Mouse (Mus musculus): ENCODE data around the gene Hnf4a.

Hnf4a gene

DNA sequence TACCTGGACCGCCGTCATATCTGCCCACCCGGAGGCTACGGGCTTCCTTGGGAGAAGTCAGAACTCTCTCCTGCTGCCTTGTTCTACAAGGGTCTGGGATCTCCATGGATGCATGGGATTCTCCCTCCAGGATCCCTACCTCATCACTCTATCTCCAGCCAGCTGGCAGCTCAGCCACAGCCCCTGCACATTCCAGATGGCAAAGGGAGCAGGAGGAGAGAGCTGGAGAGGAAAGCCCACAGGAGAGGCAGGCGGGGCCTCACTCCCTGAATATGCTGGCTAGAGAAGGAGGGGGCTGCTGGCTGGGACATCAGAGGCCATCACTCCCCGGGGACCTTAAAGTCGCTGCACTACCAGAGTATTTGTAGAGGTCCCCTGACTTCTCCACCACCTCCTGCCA, 15.3 kb upstream of the Hnf4a start:
- DNase-seq, result no peak

DNA sequence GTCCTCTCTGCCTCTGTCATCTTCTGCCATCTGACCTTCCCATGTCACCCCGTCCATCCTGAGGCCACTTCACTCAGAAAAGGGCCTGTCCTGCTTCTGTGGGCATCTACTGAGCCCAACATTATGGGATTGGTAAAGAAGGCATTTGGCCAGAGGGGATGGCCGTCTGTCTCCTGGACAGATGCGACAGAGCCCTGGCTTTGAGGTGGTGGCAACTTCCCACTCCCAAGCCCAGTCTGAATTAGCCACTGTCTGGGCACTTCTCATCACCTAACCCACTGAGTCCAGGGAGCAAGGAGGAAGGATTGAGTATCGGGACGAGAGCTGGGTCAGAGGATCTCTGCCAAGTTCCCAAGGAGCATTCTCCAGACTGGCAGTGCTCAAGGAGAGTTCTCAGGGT, 14.6 kb upstream of the Hnf4a start, which contains the start of gene R3hdml:
R3hdml (plus strand) TSS at position 301 of the 400 bp plus-strand sequence.
- DNase-seq, result no peak

- DNase-seq, result no peak
These were observed 13.6 kb upstream of the Hnf4a start for GRCm38 (mm10) chr2:163493031-163493430.

- DNase-seq, result no peak
These were observed 12.6 kb upstream of the Hnf4a start for GRCm38 (mm10) chr2:163493976-163494375.

DNA sequence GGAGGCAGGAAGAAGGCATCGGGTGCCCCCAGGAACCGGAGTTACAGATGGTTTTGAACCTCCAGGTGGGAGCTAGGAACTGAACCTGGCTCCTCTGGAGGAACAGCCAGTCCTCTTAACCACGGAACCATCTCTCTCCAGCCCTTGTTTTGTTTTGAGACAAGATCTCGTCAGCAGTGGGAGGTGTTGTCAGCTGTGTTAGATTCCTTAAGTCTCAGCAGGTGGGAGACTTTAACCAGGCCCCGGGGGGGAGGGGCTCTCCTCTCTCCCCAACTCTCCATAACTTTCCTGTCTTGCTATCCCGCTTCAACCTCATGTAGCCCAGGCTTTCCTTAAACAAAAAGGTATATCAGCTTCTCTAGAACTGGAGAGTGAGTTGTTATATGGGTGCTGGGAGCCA, 12.2 kb upstream of the Hnf4a start:
- DNase-seq, result no peak

- DNase-seq, result no peak
These were observed 4.4 kb upstream of the Hnf4a start for GRCm38 (mm10) chr2:163502219-163502618.

- DNase-seq, result no peak
These were observed 3.4 kb upstream of the Hnf4a start for GRCm38 (mm10) chr2:163503191-163503590.

- no peak for DNase-seq
These were observed 19.2 kb downstream of the Hnf4a start for GRCm38 (mm10) chr2:163525761-163526243.

- DNase-seq, result no peak
These were observed 20.9 kb downstream of the Hnf4a start for GRCm38 (mm10) chr2:163527497-163527896.

- DNase-seq, result no peak
These were observed 23.8 kb downstream of the Hnf4a start for GRCm38 (mm10) chr2:163530418-163530817.

DNA sequence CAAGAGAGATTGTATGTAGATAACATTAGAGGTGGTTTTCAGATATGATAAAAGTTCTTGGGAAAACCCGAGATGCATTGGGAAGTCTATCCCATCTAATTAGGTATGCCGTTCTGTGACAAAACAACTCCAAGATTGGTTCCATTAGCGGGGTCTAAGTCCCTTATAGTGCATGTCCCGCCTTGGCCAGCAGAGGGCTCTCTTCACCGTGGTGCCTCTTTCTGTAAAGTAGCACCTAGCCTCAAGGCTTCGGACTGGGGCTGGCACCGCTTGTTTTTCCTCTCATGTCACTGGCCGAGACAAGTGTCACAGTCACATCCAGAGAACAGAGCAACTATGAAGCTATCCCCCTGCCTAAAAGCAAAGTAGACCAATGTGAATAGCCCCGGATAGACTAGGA, 25.3 kb downstream of the Hnf4a start:
- DNase-seq, result peak; percentile 63

DNA sequence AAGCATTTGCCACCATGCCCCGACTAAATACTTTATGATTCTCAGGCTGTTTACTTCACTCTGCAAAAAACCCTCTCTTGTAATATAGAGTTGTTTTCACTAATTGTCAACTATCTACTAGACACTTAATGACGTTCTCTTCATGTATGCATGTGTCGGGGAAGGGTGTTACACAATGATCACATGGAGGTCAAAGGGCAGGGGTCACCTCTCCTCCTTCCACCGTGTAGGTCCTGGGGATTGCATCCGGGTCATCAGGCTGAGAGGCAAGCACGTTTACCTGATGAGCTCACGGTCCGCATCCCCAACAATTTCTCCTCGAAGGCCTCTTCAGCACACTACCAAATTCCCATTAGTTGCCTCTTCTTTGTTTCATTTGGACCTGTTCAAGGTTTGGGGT, 26.6 kb downstream of the Hnf4a start:
- DNase-seq, result no peak

- peak; percentile 87 for DNase-seq
These were observed 28.4 kb downstream of the Hnf4a start for GRCm38 (mm10) chr2:163534958-163535524.

DNA sequence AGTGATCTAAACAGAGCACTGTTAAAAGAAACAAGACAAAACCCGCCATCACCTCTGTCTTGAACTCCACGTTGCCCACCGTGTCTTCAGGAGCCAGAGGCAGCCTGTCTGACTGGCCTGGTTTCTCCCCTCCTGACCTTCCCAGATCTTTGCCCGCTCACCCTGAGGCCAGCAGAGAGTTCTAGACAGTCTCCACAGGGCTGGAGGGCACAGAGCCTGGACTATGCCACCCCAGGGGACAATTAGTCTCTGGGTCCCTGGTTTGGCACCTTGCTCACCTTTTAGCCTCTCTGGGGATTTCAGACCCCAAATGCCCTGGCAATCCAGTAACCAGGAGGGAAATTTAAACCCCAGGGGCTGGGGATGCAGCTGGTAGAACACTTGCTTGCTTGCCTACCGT, 30.8 kb downstream of the Hnf4a start:
- no peak for DNase-seq

GRCm38 (mm10) chr2:163538410-163538809, 31.8 kb downstream of the Hnf4a start:
- peak; percentile 12 for DNase-seq

DNA sequence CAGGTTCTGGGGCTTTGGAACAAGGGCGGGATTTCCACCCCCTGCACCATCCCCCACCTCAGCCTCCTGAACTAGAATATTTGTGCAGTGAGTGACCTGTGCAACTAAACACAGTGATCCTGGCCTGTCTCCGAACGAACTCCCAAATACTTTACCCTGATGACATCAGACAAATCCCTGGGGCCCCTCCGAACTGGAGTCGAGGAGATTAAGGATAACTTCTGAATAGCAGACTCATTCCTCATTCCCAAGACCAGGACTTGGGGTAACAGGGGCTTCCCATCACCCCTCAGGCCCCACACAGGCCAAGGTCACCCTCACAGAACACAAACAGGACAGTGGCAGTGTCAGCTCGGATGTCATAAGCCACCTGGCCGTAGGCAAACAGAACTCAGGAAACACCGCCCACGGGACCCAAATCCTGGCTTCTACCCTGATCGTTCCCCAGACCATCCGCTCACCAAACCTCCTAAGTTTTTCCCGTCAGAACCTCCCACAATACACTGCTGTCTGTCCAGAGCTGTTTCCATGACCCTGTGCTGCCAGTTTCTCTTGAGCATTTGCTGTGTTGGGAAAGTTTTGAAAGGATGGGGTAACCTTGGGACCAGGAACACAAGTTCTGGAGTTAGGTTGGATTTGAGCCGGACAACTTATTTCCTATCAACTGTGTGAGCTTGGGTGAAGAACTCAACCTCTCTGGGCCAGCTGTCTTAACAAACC, 32.9 kb downstream of the Hnf4a start:
- no peak for DNase-seq

DNA sequence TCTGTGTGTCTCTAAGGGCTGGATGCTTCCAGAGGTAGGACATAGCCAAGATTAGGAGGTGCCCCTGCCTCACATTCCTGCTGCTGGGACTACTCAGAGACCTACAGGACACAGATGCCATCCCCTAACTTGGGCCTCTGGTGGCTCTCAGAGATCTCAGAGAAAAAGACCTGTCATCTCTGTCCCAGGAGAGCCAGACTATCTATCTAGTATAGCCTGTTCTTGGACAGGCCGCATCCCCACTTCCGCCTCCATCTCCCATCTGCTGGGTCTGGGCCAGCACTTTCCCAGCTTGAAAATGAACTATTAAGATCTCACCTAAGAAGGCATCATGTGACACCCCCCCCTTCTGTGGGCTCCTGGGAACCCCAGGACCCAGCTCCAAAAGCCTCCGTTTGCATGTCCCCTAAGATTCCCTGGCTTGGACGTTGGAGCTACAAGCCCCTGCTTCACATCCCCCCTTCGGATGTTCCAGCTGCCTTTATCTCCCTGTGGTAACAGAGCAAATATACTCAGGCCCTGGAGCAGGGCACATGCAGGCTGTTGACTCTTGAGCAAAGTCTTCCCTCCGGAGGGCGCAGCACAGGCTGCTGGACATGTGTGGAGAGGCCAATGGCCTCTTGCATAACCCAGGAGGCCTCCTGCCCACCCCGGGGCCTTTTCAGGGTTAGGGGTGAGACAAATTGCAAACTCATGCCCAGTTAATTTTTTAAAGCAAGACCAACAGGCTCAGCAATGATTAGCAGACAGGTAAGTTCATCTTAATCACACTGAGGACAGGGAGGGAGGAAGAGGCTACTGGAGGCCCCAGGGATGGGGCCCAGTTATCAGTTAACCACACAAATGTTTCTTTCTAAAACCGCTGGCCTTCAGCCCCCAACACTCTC, 33.9 kb downstream of the Hnf4a start:
- no peak for DNase-seq

GRCm38 (mm10) chr2:163541568-163542182, 35.1 kb downstream of the Hnf4a start:
- no peak for DNase-seq

DNA sequence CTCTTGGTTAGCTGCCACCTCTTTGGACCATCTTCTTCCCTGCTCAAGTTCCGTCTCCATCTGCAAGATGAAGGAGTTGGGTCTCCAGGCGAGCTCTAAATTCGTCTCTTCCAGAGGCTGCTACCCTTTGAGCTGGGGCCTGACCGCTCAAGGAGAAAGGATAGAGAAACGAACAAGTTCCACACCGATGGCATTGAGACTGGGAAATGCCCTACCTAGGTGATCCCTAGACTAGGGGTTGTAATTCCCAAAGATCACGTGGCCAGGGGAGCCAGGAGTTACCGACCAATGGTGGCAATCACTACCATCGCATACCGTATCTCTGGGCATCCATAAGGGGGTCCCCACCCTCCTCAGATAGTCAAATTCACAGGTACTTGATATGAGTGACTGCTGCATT, 36.1 kb downstream of the Hnf4a start:
- no peak for DNase-seq

GRCm38 (mm10) chr2:163546623-163547318, 40.2 kb downstream of the Hnf4a start:
- DNase-seq, result no peak

DNA sequence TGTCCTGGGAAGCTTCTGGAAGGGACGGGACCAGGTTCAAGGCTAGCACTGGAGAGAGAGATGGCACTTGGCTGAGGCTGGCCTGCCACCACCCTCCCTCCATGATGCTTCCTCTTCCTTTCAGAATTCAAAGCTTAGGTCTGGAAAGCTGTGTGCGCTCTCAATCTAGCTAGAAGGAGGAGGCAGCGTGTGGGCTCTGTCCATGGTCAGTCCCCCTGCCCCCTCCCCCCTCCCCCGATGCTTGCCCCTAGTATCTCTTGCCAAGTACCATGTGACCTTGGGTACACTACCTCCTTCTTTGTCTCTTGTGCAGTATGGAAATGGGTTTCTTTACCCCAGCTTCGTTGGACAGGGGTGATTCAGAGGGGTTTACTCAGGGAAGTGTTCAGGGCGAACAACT, 42.2 kb downstream of the Hnf4a start:
- no peak for DNase-seq

- DNase-seq, result no peak
These were observed 43.2 kb downstream of the Hnf4a start for GRCm38 (mm10) chr2:163549786-163550185.

All from right cerebral cortex, adult 18-20 months (tissue).